Mouse (Mus musculus): Measurements from ENCODE around the gene Gm49396. TPM values are rescaled to one million over a fixed set of nuclear protein-coding genes. Genes with fewer than 3 reads are reported as not detected.
A peak's percentile ranks its signal among the peaks of the same experiment; 100 is the strongest.

The Gm49396 gene
- polyA plus RNA-seq, 2 experiments, result 5.0 to 7.3 TPM

- no peak for TF ChIP-seq POLR2A (IDR thresholded peaks at IDR 0.05; ENCODE audit: borderline replicate concordance, extremely low read depth, insufficient read depth, insufficient read length)
- 83% methylated on average over 10 of the region's 10 CpGs for WGBS
- no peak overlapping the region for H3K4me2 ChIP-seq (replicated peaks; ENCODE audit: low read depth, low read length, severe bottlenecking)
- ATAC-seq (ENCODE audit: low FRiP score, low read depth), result no peak
- H3K4me1 ChIP-seq (ENCODE audit: control insufficient read depth, insufficient read depth, low read length), result peaks cover 8% of the 10 kb centered on the region; the same call in 1 of the 2 replicates
- H3K27ac ChIP-seq (replicated peaks; ENCODE audit: low read depth, low read length), result no peak overlapping the region
- DNase-seq (ENCODE audit: low spot score), result no peak
- no peak overlapping the region for H3K4me3 ChIP-seq (replicated peaks; ENCODE audit: low read length)
- H3K36me3 ChIP-seq (ENCODE audit: control insufficient read depth, insufficient read depth, low read length), result peaks cover 44% of the 10 kb centered on the region
- no peaks in the 10 kb centered on the region for H3K9me3 ChIP-seq (ENCODE audit: control insufficient read depth, low read length)
- H3K27me3 ChIP-seq (ENCODE audit: control insufficient read depth, insufficient read depth, low read length), result no peaks in the 10 kb centered on the region
- no peak overlapping the region for H3K9ac ChIP-seq (ENCODE audit: low read depth, low read length, severe bottlenecking)
Measured at GRCm38 (mm10) chr7:30522871-30523270, 40.3 kb upstream of the Gm49396 start.

DNA sequence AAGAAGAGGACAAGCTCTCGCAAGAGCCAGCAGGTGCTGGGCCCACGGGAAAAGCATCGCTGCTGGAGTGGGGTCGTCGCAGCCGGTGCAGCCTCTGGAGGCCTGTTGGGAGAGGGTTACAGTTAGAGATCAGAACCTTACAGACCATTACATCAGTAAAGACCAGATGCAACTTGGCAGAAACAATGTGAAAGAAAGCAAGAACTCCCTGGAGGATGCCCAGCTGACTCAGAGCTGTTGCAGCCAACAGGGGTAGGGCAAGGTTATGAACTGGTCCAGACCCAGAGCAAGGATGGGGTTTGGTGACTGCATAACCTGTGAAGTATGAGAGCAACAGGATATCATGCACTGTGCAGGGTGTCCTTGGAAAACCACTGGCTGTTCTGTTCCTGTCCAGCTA, 38.7 kb upstream of the Gm49396 start:
- H3K27ac ChIP-seq (replicated peaks; ENCODE audit: low read depth, low read length), result no peak overlapping the region
- peaks cover 59% of the 10 kb centered on the region for H3K36me3 ChIP-seq (ENCODE audit: control insufficient read depth, insufficient read depth, low read length)
- no peak for TF ChIP-seq POLR2A (IDR thresholded peaks at IDR 0.05; ENCODE audit: borderline replicate concordance, extremely low read depth, insufficient read depth, insufficient read length)
- H3K9me3 ChIP-seq (ENCODE audit: control insufficient read depth, low read length), result no peaks in the 10 kb centered on the region
- DNase-seq (ENCODE audit: low spot score) (no peak), ATAC-seq (ENCODE audit: low FRiP score, low read depth) (no peak)
- H3K4me3 ChIP-seq (replicated peaks; ENCODE audit: low read length), result no peak overlapping the region
- H3K4me2 ChIP-seq (replicated peaks; ENCODE audit: low read depth, low read length, severe bottlenecking), result no peak overlapping the region
- no peaks in the 10 kb centered on the region for H3K27me3 ChIP-seq (ENCODE audit: control insufficient read depth, insufficient read depth, low read length)
- WGBS, result 71% methylated on average over 6 of the region's 6 CpGs
- H3K4me1 ChIP-seq (ENCODE audit: control insufficient read depth, insufficient read depth, low read length), result peaks cover 8% of the 10 kb centered on the region; the same call in 1 of the 2 replicates
- H3K9ac ChIP-seq (ENCODE audit: low read depth, low read length, severe bottlenecking), result no peak overlapping the region

- ATAC-seq (ENCODE audit: low FRiP score, low read depth), result no peak; the same call in 1 of the 2 replicates
Measured at GRCm38 (mm10) chr7:30525954-30526353, 37.2 kb upstream of the Gm49396 start.

DNA sequence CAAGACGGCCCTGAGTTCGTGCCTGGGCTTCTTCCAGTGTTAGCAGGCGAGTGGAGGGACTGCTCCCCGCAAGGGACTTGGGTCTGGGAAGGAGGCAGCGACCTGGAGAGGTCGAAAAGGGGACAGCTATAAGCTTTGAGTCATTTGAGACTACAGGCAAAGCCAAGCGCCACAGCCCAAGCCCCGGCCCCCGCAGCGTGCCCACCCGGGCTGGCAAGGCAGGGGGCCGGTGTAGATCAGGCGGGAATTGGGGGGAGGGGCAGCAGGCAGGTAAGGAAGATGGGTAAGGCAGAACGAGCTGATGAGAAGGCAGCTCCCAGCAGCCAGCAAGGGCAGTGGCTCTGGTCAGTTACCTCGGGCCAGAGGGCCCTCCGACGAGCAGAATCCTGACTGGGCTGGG, 36.7 kb upstream of the Gm49396 start:
- no peak for TF ChIP-seq POLR2A (IDR thresholded peaks at IDR 0.05; ENCODE audit: borderline replicate concordance, extremely low read depth, insufficient read depth, insufficient read length)
- 0 out of 2 replicates have a peak overlapping the region, but pooled peaks have one; percentile 20 for H3K27ac ChIP-seq (replicated peaks; ENCODE audit: low read depth, low read length)

More at GRCm38 (mm10) chr7:30525954-30526353, 37.2 kb upstream of the Gm49396 start:
- Histone ChIP-seq H3K4me2 (replicated peaks; ENCODE audit: low read depth, low read length, severe bottlenecking) (no peak overlapping the region; the same call in 1 of the 2 replicates), H3K27me3 (ENCODE audit: control insufficient read depth, insufficient read depth, low read length) (no peaks in the 10 kb centered on the region), H3K4me1 (ENCODE audit: control insufficient read depth, insufficient read depth, low read length) (peaks cover 8% of the 10 kb centered on the region; the same call in 1 of the 2 replicates), H3K27ac (replicated peaks; ENCODE audit: low read depth, low read length) (no peak overlapping the region), H3K9ac (ENCODE audit: low read depth, low read length, severe bottlenecking) (no peak overlapping the region), H3K36me3 (ENCODE audit: control insufficient read depth, insufficient read depth, low read length) (peaks cover 71% of the 10 kb centered on the region), H3K9me3 (ENCODE audit: control insufficient read depth, low read length) (no peaks in the 10 kb centered on the region), H3K4me3 (replicated peaks; ENCODE audit: low read length) (no peak overlapping the region)
- DNase-seq (ENCODE audit: low spot score), result peak; percentile 46
- no peak for TF ChIP-seq POLR2A (IDR thresholded peaks at IDR 0.05; ENCODE audit: borderline replicate concordance, extremely low read depth, insufficient read depth, insufficient read length)
- WGBS, result 19% methylated on average over 10 of the region's 10 CpGs

DNA sequence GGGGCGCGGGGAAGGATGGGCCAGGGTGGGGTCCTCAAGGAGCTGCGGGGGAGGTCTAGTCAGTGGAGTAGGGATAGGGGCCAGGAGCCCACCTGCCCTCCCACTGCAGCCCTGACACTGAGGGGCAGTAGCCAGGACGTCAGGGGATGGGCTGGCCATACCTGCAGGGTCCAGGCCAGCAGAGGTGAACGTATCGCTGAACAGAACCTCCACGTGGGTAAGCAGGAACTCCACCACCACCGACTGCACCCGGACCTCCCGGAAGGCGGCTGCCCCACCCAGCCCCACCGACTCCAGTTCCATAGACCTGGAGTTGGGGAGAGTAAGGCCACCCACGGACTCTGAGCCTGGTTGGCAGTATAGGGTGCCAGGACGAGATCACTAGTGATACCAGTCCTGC, 36.2 kb upstream of the Gm49396 start:
- ATAC-seq (ENCODE audit: low FRiP score, low read depth) (no peak), DNase-seq (ENCODE audit: low spot score) (no peak)
- no peaks in the 10 kb centered on the region for H3K27me3 ChIP-seq (ENCODE audit: control insufficient read depth, insufficient read depth, low read length)
- H3K9ac ChIP-seq (ENCODE audit: low read depth, low read length, severe bottlenecking), result 0 out of 2 replicates have a peak overlapping the region, but pooled peaks have one; percentile 18
- peaks cover 8% of the 10 kb centered on the region; the same call in 1 of the 2 replicates for H3K4me1 ChIP-seq (ENCODE audit: control insufficient read depth, insufficient read depth, low read length)
- no peak overlapping the region for H3K4me3 ChIP-seq (replicated peaks; ENCODE audit: low read length)
- no peaks in the 10 kb centered on the region for H3K9me3 ChIP-seq (ENCODE audit: control insufficient read depth, low read length)
- H3K36me3 ChIP-seq (ENCODE audit: control insufficient read depth, insufficient read depth, low read length), result peaks cover 80% of the 10 kb centered on the region
- no peak overlapping the region for H3K4me2 ChIP-seq (replicated peaks; ENCODE audit: low read depth, low read length, severe bottlenecking)
- H3K27ac ChIP-seq (replicated peaks; ENCODE audit: low read depth, low read length), result no peak overlapping the region
- no peak for TF ChIP-seq POLR2A (IDR thresholded peaks at IDR 0.05; ENCODE audit: borderline replicate concordance, extremely low read depth, insufficient read depth, insufficient read length)
- WGBS, result 90% methylated on average over 14 of the region's 14 CpGs

More for the DNA sequence above, 36.7 kb upstream of the Gm49396 start:
- Histone ChIP-seq H3K4me3 (replicated peaks; ENCODE audit: low read length) (no peak overlapping the region), H3K4me2 (replicated peaks; ENCODE audit: low read depth, low read length, severe bottlenecking) (peak overlapping the region; percentile 17; the same call in 1 of the 2 replicates), H3K36me3 (ENCODE audit: control insufficient read depth, insufficient read depth, low read length) (peaks cover 74% of the 10 kb centered on the region), H3K27me3 (ENCODE audit: control insufficient read depth, insufficient read depth, low read length) (no peaks in the 10 kb centered on the region), H3K9me3 (ENCODE audit: control insufficient read depth, low read length) (no peaks in the 10 kb centered on the region), H3K4me1 (ENCODE audit: control insufficient read depth, insufficient read depth, low read length) (peaks cover 8% of the 10 kb centered on the region; the same call in 1 of the 2 replicates), H3K9ac (ENCODE audit: low read depth, low read length, severe bottlenecking) (peak overlapping the region; percentile 18; the same call in 1 of the 2 replicates)
- DNase-seq (ENCODE audit: low spot score) (no peak), ATAC-seq (ENCODE audit: low FRiP score, low read depth) (no peak)
- WGBS, result 26% methylated on average over 17 of the region's 17 CpGs
